Mouse (Mus musculus): ENCODE measurements around the gene Ugt8a.

- TF ChIP-seq CTCF (IDR thresholded peaks at IDR 0.05; ENCODE audit: insufficient read depth, low read depth, low read length), result no peak
- TF ChIP-seq POLR2A (IDR thresholded peaks at IDR 0.05; ENCODE audit: insufficient read depth, low read depth, low read length), result no peak
Observed at GRCm38 (mm10) chr3:125938756-125939109, 314 bp upstream of the Ugt8a start.
